Mouse (Mus musculus): ENCODE measurements around the gene S1pr1. TPM values are rescaled to one million over a fixed set of nuclear protein-coding genes. Genes with fewer than 3 reads are reported as not detected.

Gene S1pr1
- 2.4 and 5.8 TPM in 2 replicates for total RNA-seq (2015)
- total RNA-seq (2017) = 3.3 and 3.6 TPM in 2 replicates

DNA sequence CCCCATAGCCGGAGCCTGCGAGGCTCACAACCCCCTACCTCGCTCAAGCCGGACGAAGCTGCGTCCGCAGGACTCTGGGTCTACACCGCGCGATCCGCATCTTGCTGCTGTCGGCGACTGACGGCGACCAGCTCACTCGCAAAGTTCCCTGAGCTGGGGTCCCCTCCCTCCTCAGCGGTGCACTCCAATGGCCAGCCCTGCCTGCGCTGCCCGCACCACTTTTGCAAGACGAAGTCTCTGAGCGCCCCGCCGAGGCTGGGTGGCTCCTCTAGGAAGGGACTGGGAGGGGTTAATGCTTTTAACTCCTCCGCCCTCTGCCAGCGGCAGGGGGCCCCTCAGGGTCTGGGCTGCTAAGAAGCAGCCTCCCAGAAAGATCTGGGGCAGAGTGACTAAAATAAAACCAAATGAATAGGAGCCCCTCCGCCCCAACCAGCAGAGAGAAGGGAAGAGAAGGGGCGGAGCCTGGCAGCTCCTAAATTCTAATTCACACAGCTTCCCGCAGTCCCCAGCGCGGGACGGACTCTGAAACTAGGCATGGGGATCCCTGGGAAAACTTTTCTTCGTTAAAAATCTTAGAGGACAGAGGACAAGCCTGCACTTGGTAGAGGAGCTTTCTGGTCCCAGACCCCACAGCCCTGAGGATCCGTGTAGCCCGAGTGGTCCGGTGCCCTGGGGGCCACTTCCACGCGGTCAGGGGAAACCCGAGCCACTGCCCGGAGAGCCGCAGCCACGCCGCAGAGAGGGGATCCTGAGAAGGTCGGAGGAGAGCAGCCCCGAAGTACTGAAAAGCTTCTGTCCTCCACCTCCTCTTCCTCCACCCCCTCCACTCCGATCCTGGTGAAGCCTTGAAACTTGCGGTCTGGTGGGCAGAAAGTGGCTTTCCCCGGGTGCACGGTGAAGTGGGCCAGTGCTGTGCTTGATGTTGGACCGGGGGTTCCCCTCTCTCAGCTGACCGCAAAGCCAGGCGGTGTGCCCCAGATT lies at the start of gene S1pr1:
Gene S1pr1, minus strand, starts transcription at position 402 of the 981 bp plus-strand sequence.
- peak; percentile 55 for ATAC-seq (ENCODE audit: poor library complexity, severe bottlenecking)

DNA sequence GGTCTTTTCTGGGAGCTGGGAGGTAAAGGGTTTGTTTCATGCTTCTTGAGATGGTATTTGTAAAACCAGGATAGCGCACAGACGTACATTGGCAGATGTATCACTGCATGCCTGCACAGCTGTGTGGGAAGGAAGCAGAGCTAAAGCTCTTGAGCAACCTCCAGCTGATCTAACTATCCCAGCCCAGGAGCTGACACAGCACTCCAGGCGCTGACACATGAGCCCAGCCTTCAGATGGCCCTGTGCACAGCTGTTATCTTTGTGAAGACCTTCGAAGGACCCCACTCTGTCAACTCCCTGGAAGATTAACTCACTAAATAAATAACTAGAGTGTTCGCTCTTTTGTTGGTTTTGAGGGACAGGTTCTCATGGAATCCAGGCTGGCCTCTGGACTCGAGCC lies 48.4 kb upstream of the S1pr1 start:
- peak; percentile 68 for ATAC-seq (ENCODE audit: poor library complexity, severe bottlenecking)

DNA sequence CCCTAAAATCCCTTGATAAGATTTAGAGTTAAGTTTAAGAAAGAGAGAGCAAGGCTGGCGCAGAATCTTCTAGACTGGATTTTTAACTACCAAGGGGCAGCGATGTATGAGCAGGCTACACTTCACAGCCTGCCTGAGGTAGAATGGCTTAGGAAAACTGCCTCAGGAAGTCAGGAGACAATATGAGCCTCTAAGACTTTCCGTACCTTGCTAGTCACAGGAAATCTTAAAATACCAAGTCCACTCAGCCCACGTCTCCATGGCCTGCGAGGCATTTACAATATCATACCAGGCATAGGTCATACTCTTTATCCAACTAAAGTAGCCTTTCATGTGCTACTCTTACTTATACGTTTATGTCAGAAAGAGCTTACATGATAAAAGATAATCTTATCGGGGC lies 48.0 kb upstream of the S1pr1 start:
- ATAC-seq (ENCODE audit: poor library complexity, severe bottlenecking) = no peak

DNA sequence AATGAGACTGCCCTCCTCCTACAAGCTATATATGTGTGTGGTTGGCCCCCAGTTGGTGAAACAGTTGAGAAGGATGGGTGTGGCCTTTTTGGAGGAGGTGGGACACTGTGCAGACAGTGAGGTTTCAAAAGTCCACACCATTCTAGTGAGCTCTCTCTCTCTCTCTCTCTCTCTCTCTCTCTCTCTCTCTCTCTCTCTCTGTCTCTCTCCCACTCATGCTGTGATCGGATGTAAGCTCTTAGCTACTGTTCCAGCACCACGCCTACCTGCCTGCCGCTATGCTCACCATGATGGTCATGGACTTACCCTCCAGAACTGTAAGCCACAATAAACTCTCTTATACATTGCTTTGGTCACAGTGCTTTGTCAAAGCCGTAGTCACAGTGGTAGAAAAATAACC lies 44.8 kb upstream of the S1pr1 start:
- ATAC-seq (ENCODE audit: poor library complexity, severe bottlenecking) = no peak

DNA sequence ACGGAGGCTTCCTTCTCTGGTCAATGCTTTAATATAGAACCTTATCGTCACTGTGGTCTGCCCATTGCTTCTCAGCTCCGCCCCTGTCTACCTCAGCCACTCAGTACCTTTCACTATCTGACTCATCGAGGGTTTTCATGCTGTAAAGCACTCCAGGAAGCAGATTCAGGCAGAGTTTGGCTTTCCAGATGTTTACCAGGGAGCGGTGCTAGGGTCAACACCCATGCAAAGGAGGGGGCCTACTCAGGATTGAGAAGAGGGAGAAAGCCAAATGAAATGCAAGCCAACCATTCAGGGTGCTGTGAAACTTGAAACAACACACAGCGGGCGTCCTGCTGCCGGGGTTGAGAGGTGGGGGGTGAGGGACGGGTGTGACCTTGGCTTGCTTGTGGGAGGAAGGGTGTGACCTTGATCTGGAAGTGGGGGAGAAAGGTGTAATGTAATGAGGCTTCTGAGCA lies 43.6 kb upstream of the S1pr1 start:
- peak; percentile 70 for ATAC-seq (ENCODE audit: poor library complexity, severe bottlenecking)

DNA sequence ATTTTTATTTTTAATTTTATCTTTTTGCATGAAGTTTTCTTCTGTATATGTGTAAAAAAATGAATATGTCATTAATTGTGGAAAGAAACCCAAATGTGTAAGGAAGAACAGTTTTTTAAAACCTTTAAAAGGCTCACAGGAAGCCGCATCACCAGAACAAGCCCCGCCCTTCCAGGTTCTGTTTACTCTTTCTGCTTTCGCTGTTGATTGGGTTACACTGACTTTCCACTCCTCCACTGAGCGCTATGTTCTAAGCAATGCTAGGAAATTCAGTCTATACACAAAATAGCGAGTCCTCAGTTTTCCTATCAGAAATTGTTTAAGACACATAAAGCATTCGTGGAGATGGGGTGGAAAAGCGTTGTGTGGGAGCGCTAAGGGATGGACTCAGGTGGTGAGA lies 39.6 kb upstream of the S1pr1 start:
- ATAC-seq (ENCODE audit: poor library complexity, severe bottlenecking) = no peak

DNA sequence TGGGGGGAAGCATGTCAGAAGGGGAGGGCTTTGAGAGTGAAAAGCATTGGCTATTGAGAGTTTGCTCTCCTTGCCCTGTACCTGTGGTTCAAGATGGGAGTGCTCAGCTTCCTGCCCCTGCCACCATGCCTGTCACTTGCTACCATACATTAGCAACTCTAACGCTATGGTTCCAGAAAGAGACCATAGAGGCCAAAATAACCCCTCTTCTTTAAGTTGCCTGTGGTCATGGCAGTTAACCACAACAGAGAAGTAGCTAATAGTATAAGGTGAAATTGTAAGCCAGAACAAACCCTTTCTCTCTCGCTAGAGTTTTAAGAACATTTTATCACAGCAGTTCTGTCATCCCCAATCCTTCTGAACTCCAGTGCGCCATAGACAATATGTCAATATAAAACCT lies 35.5 kb upstream of the S1pr1 start:
- ATAC-seq (ENCODE audit: poor library complexity, severe bottlenecking) = no peak

DNA sequence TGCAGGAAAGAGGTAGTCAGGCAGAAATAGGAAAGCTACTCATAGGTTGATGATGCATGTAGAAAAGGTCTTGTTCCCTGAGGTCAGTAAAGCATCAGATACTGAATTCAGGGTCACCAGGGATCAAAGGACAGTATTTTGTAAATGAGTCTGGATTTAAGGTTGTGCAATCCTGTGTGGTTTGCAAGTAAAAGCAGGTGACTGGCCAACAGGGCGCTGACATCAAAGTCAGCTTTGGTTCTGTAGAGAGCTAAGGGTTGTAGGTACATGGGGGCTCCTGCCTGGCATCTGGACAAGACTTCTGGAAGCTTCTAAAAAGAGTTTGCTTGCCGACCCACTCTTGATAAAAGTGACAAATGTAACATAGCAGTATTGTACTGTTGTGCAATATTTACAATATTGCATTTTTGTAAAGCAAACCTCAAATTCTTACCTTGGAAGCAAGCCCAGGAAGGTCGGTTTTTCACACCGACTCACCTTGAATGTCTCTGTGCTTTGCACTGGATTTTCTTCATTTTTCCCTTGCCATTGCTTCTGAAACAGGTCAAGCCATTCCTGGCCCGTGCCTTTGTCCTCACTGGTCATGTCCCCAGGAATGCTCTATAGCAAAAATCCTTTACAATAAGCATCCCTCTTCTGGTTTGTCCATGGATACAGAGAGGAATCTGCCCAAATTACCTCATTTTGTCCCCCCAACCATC lies 33.6 kb upstream of the S1pr1 start:
- ATAC-seq (ENCODE audit: poor library complexity, severe bottlenecking) = no peak

DNA sequence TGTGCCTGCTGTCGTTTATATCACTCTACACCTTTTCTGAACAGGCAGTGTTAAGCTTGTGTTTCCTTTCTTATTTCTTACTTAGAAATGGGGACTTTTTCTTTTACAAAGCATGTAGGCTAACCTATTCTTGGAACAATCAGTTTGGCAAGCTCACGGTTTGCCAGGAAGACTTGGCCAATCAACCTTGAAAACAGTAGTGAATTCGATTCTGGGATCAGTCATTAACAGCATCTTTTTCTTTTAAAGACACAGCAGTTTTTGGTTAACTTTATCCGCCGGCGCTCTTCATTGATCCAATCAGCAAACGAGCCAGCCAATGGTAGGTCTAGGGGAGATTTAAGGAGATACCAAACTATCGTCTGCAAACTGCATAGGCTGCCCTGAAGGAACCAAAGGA lies 31.6 kb upstream of the S1pr1 start:
- no peak for ATAC-seq (ENCODE audit: poor library complexity, severe bottlenecking)

DNA sequence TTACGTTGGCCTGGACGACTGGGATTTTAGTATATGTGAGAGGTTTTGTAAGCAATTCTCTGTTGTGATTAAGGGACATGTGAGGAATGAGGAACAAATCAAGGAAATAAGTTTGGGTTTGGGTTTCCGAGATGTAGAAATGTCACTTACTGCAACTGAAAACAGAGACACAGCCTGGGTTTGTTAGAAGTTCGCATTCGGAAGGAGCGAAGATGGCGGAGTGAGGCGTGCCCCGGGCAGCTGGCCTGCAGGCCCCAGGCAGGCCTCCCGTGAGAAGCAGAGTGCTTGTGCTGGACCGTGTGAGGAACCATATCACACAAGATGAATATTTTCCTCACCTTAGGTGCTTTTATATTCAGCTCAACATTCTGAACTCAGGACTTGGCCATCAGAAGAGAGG lies 30.2 kb upstream of the S1pr1 start:
- peak; percentile 57 for ATAC-seq (ENCODE audit: poor library complexity, severe bottlenecking)

DNA sequence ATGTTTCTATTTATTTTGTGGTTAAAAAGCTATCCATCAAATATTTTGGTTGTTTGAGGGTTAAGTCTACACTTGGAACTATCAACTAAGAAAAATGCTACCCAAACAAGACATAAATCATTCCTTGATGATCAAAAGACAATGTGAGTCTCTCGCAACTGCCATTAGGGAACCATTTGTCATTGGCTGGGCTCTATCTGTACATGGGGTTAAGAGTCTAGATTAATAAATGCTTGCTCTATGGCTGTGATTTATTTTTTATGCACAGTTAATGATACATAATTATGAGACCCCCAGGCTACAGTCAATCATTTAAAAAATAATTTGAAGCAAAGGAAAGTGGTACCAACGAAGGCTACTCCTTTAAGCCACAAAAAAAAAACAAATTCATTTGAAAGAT lies 23.7 kb upstream of the S1pr1 start:
- ATAC-seq (ENCODE audit: poor library complexity, severe bottlenecking) = no peak

DNA sequence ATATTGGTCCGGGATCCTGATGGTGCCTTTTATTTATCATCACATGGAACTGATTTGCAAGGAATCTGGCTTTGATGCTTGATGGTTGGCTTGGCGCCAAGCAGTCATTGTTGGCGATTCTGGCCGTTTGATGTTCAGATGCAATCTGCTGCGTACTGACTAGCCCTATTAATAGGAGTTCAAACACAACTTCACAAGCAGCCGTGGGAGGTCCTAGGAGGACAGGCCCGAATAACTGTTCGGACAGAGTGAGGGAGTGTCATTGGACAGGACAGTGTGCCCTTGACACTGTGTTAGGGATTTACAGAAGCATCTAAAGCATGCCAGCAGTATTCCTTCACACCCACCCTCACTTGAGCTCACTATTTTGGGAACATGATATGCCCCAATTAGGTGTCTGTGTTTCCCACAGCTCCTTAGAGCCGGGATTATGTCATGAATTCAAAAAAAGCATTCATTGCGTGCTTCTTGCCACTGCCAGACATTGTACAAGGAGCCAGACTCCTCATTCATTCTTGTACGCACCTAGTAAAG lies 23.0 kb upstream of the S1pr1 start:
- no peak for ATAC-seq (ENCODE audit: poor library complexity, severe bottlenecking)

DNA sequence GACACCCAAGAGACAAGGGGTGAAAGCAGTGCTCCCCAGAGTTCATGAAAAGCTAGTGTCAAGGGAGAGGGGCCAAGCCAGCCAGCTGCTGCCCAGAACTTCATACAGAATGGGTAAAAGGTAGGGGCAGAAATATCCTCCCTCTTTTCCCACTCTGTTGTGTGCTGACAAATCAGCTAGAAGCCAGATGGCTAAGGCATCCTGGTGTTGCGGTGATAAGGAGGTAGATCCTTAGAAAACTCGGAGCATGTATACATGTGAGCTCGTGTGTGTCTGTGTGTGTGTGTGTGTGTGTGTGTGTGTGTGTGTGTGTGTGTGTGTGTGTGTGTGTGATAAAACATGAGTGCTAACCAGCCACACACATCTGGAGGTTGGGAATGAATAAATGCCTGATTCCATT lies 20.7 kb upstream of the S1pr1 start:
- no peak for ATAC-seq (ENCODE audit: poor library complexity, severe bottlenecking)

DNA sequence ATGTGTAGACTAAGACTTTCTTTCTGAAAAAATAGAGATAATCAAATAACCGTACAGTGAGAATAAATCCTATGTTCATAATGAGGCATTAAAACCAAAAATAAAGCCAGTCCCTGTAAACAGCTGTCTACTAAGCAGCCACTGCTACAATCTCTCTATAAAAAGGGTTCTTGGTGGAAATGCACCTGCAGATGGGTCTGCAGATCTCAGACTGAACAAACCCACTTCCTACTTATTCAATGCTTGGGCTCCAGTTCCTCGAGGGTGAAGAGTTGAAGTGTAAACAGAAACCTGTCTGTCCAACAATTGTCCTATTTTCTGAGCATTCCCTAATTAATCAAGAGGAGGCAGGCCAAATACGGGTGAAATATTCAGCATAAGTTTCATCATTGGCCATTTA lies 20.0 kb upstream of the S1pr1 start:
- no peak for ATAC-seq (ENCODE audit: poor library complexity, severe bottlenecking)

DNA sequence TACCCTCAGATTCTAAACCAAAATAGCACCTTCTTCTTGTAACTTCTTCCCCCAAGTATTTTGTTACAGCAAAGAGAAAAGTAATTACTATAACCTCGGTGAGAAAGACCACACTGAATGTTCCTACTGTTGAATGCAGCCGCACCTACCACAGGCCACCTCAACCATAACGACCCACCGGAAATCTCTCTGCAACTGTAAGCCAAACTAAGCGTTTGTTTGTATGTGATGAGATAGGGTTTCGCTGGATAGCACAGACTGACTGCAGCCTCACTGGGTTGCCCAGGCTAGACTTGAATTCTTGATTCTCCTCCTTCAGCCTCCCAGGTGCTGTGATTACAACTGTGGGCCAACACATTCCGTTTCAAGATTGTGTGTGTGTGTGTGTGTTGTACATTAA lies 15.5 kb upstream of the S1pr1 start:
- ATAC-seq (ENCODE audit: poor library complexity, severe bottlenecking) = no peak

DNA sequence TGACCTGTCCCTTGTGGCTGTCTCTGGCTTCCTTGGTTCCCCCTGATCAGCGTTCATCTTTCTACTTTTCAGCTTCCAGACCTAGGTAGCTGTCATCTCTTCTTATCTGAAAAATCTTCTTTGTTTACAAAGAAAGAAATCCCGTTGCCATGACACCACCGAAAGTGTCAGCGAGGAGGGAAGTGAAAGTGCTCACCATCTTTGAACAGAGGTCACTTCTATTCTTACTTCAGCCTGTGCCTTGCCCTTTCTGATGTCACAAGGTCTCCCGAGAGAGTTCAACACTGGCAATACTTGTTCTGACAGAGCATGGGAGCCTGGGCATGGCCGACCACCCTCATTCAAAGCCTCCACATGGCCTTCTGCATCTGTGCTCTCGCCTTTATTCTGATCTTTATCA lies 14.3 kb upstream of the S1pr1 start:
- ATAC-seq (ENCODE audit: poor library complexity, severe bottlenecking) = peak; percentile 95

DNA sequence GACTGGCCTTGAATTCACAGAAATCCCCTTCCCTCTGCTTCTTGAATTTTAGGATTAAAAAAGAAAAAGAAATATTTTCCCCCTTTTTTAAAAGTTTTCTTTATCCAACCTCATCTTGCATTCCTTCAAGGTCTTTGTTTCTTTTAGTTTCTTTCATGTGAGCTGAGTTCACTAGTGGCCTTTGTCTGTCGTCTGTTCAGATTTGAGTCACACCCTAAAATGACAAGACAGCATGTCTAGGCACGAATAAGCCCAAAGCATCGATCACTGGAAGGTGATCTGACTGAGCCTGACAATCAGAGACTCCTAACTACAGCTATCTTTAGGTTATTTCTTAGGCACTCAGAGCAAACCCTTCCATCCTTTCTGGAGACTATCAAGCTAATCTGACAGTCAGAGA lies 13.3 kb upstream of the S1pr1 start:
- no peak for ATAC-seq (ENCODE audit: poor library complexity, severe bottlenecking)

DNA sequence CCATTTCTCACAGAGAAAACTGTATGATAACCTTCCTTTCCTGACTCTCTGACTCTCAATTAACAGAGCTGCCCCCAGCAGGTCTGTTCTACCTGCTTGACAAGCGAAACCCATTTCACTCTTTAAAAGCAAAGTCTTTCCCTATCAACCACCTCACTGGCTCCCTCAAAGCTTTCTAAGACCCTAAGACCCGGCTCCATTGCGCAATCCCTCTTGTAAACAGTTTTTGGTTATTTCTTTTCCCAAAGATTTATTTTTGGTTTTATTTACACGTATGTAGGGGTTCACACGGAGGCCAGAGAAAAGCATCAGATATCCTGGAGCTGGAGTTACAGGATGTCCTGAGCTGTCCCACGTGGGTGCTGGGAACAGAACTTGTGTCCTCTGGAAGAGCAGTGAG lies 4.0 kb upstream of the S1pr1 start:
- no peak for ATAC-seq (ENCODE audit: poor library complexity, severe bottlenecking)

DNA sequence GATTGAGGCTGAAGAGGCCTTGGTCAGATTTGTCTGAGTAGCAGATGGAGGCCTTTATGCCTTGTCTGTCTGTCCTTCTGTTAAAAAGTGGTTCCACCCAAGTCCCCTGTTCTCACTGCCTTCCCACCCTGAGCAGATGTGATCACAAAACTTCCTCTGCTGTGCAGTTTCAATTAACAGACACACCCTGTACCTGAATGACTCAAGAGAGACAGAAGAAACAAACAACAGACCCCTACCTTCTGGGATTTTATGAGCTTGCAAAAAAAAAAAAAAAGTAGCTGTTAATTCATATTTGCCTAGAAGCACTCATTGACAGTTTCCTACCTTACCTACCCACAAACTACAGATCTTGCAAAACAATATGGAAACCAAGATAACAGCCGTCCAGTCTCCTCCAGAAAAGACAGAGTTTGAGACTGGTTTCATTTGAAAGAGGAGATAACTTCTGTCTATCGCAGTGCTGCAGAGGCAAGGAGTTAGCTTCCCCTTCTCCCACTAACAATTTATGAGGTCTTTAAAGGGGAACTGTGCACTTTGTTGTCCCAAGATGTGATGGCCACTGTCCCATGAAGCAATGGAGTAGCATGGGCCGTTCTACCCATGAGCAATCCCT lies 1.1 kb upstream of the S1pr1 start:
- peak; percentile 48 for ATAC-seq (ENCODE audit: poor library complexity, severe bottlenecking)

DNA sequence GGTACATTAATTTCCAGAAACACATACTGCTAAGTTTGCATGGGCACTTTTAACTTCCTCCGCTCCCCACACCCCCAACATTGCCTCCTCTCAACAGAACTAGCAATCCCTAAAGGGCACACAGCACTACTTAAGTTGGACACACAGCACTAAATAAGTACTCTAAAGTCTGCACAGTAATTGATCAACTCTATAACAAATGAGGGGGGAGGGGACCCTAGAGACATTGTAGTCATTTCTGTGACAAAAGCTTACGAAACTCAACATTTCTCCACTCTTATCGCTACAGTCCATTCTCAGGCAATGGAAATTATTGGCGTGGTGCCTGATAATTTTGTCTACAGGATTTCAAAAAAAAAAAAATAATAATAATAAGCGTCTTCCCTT lies 830 bp downstream of the S1pr1 start:
- no peak for ATAC-seq (ENCODE audit: poor library complexity, severe bottlenecking)

DNA sequence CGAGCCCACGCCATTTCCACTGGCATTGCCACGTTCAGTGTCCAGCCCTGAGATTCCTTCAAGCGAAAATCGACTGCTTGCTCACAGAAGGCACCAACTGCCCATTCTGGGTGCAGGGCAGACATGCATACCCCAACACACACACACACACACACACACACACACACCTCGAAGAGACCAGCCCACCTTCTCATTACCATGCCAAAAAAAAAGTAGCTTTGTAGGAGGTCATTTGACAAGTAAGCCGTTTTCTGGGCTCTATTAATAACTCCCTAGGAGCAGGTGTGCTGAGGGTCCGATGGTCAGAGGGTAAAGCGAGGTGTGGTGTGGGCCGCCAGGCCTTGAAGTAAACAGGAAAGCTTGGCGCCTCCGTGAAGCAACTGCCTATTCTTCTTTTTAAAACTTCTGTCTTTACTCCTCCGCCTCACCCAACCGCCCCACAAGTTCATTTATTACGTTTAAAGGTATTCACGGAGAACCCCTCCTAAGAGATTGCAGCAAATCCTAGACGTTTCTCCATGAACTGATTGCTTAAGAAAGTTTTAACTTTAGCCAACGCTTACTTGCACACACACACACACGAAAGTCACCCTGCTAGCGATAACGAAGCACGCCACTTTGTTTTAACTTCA lies 1.3 kb downstream of the S1pr1 start:
- ATAC-seq (ENCODE audit: poor library complexity, severe bottlenecking) = no peak

Measured in megakaryocyte, adult 5-6 weeks (primary cell).